ENCODE assay signal across 13 mouse cellular contexts in genomic region chr4:152100541-152100940, GRCm38 (mm10). TPM values are rescaled to one million over a fixed set of nuclear protein-coding genes. Genes with fewer than 3 reads are reported as not detected.
DNase-seq lines count a peak whose midpoint lies in the region; ATAC-seq and TF ChIP-seq lines count a peak whose summit lies in the region.
"Had no signal": no experiment of that assay in that cellular context is flagged by ENCODE, and none has a peak within 500 bp of the region (broad histone marks: within the 10 kb centered on the region; RNA-seq: fewer than 3 reads in every experiment).

No protein-coding gene starts in this region.

- TF ChIP-seq POLR2A in thymus, adult 2 months (IDR thresholded peaks at IDR 0.05; ENCODE audit: control insufficient read depth, extremely low read depth, insufficient read depth, low read length, poor library complexity): no peak

- no peak for TF ChIP-seq EP300 in stomach, postnatal 0 days (optimal IDR thresholded peaks at IDR 0.05)

- no peak for ATAC-seq in kidney, embryonic 15.5 days (replicated peaks; ENCODE audit: low FRiP score)
- ATAC-seq in stomach, embryonic 15.5 days (ENCODE audit: insufficient read depth, low FRiP score, low read depth): no peak
- ATAC-seq in stomach, postnatal 0 days (ENCODE audit: low FRiP score, low TSS enrichment): no peak
- ATAC-seq in intestine, embryonic 16.5 days: no peak
- no peak for ATAC-seq in inflammation-experienced regulatory T-cells, adult 6 months

- H3K9me3 ChIP-seq in kidney, embryonic 15.5 days (replicated peaks): no peaks in the 10 kb centered on the region
- H3K9me3 ChIP-seq in stomach, embryonic 15.5 days: no peaks in the 10 kb centered on the region
- no peaks in the 10 kb centered on the region for H3K9me3 ChIP-seq in stomach, postnatal 0 days (ENCODE audit: control insufficient read depth, low read length)
- no peaks in the 10 kb centered on the region for H3K9me3 ChIP-seq in intestine, embryonic 16.5 days (ENCODE audit: control insufficient read depth, low read length)
- H3K9me3 ChIP-seq: forebrain, embryonic 10.5 days; hindbrain, embryonic 12.5 days had no signal

- no peaks in the 10 kb centered on the region for H3K27me3 ChIP-seq in kidney, embryonic 15.5 days
- H3K27me3 ChIP-seq in stomach, embryonic 15.5 days (replicated peaks): no peaks in the 10 kb centered on the region
- H3K27me3 ChIP-seq in stomach, postnatal 0 days (ENCODE audit: control insufficient read depth, insufficient read depth, low read length): no peaks in the 10 kb centered on the region
- H3K27me3 ChIP-seq in intestine, embryonic 16.5 days (replicated peaks; ENCODE audit: control insufficient read depth, insufficient read depth, low read length): no peaks in the 10 kb centered on the region
- no peaks in the 10 kb centered on the region for H3K27me3 ChIP-seq in thymus, adult 2 months (ENCODE audit: control insufficient read depth, insufficient read depth, low read length)
- H3K27me3 ChIP-seq: hindbrain, embryonic 12.5 days had no signal

- peak overlapping the region; percentile 77 for H3K27ac ChIP-seq in kidney, embryonic 15.5 days
- peak overlapping the region; percentile 58; the same call in 1 of the 2 replicates for H3K27ac ChIP-seq in stomach, embryonic 15.5 days
- H3K27ac ChIP-seq in stomach, postnatal 0 days (replicated peaks): no peak overlapping the region
- 0 out of 2 replicates have a peak overlapping the region, but pooled peaks have one; percentile 24 for H3K27ac ChIP-seq in intestine, embryonic 16.5 days (ENCODE audit: low read length)
- no peak overlapping the region for H3K27ac ChIP-seq in thymus, adult 2 months (ENCODE audit: control insufficient read depth, insufficient read depth, low read length)
- H3K27ac ChIP-seq: forebrain, embryonic 10.5 days; hindbrain, embryonic 12.5 days had no signal

- peaks cover 67% of the 10 kb centered on the region for H3K4me1 ChIP-seq in kidney, embryonic 15.5 days
- H3K4me1 ChIP-seq in stomach, embryonic 15.5 days: peaks cover 21% of the 10 kb centered on the region
- no peaks in the 10 kb centered on the region; the same call in 1 of the 2 replicates for H3K4me1 ChIP-seq in stomach, postnatal 0 days (replicated peaks; ENCODE audit: control insufficient read depth, insufficient read depth)
- peaks cover 5% of the 10 kb centered on the region; the same call in 1 of the 2 replicates for H3K4me1 ChIP-seq in intestine, embryonic 16.5 days (ENCODE audit: control insufficient read depth, insufficient read depth, low read length)
- peaks cover 17% of the 10 kb centered on the region for H3K4me1 ChIP-seq in thymus, adult 2 months (replicated peaks; ENCODE audit: control insufficient read depth, insufficient read depth, low read length)

- WGBS in kidney, embryonic 15.5 days: 56% methylated on average over 11 of the region's 11 CpGs
- WGBS in stomach, embryonic 15.5 days: 71% methylated on average over 11 of the region's 11 CpGs
- WGBS in stomach, postnatal 0 days: 72% methylated on average over 11 of the region's 11 CpGs
- 69% methylated on average over 11 of the region's 11 CpGs for WGBS in intestine, embryonic 16.5 days
- WGBS in thymus, adult 2 months: 85% methylated on average over 11 of the region's 11 CpGs

- H3K4me3 ChIP-seq in kidney, embryonic 15.5 days (replicated peaks): no peak overlapping the region
- no peak overlapping the region for H3K4me3 ChIP-seq in stomach, embryonic 15.5 days (replicated peaks)
- H3K4me3 ChIP-seq in stomach, postnatal 0 days (ENCODE audit: low read depth, low read length): no peak overlapping the region
- H3K4me3 ChIP-seq in intestine, embryonic 16.5 days (ENCODE audit: low read length): no peak overlapping the region
- H3K4me3 ChIP-seq in thymus, adult 2 months (ENCODE audit: control insufficient read depth, insufficient read depth, low read length): no peak overlapping the region
- H3K4me3 ChIP-seq: forebrain, embryonic 10.5 days; hindbrain, embryonic 12.5 days had no signal

- no peak for TF ChIP-seq CTCF in stomach, postnatal 0 days (IDR thresholded peaks at IDR 0.05; ENCODE audit: low read depth)
- TF ChIP-seq CTCF in thymus, adult 2 months (IDR thresholded peaks at IDR 0.05; ENCODE audit: borderline replicate concordance, control insufficient read depth, extremely low read depth, insufficient read depth, low read length, poor library complexity): no peak

- no peak overlapping the region for H3K9ac ChIP-seq in kidney, embryonic 15.5 days
- H3K9ac ChIP-seq in stomach, embryonic 15.5 days: no peak overlapping the region
- H3K9ac ChIP-seq in stomach, postnatal 0 days (ENCODE audit: low read length): no peak overlapping the region
- no peak overlapping the region for H3K9ac ChIP-seq in intestine, embryonic 16.5 days (ENCODE audit: low read depth, low read length)
- H3K9ac ChIP-seq: hindbrain, embryonic 12.5 days had no signal

- 0 out of 2 replicates have a peak overlapping the region, but pooled peaks have one; percentile 7 for H3K4me2 ChIP-seq in kidney, embryonic 15.5 days
- no peak overlapping the region for H3K4me2 ChIP-seq in stomach, embryonic 15.5 days
- no peak overlapping the region for H3K4me2 ChIP-seq in stomach, postnatal 0 days (replicated peaks; ENCODE audit: low read depth)
- H3K4me2 ChIP-seq in intestine, embryonic 16.5 days (ENCODE audit: low read depth, low read length): no peak overlapping the region
- H3K4me2 ChIP-seq: hindbrain, embryonic 12.5 days had no signal

- peaks cover 35% of the 10 kb centered on the region for H3K36me3 ChIP-seq in kidney, embryonic 15.5 days
- H3K36me3 ChIP-seq in stomach, embryonic 15.5 days: peaks cover 12% of the 10 kb centered on the region; the same call in 1 of the 2 replicates
- H3K36me3 ChIP-seq in stomach, postnatal 0 days (ENCODE audit: control insufficient read depth, insufficient read depth, low read length): peaks cover 13% of the 10 kb centered on the region; the same call in 1 of the 2 replicates
- H3K36me3 ChIP-seq in intestine, embryonic 16.5 days (ENCODE audit: control insufficient read depth, insufficient read depth, low read length): no peaks in the 10 kb centered on the region
- H3K36me3 ChIP-seq in thymus, adult 2 months (ENCODE audit: control insufficient read depth, insufficient read depth, low read length): no peaks in the 10 kb centered on the region

- DNase-seq in kidney, postnatal 4 days: no peak
- no peak for DNase-seq in stomach, postnatal 0 days (ENCODE audit: low spot score)
- DNase-seq in thymus, adult 2 months: no peak
- DNase-seq: adrenal gland, postnatal 10 days; cerebellum, adult 18-20 months; lung, postnatal 14 days; spleen, adult 18-20 months had no signal

RNA-seq across cellular contexts. Expression of gene Tnfrsf25, which starts 15.2 kb away (rescaled TPM):
- polyA plus RNA-seq in kidney, embryonic 15.5 days (2015; fragmentation: Nextera tagmentation; extraction: Ambion mirVana): 1.5 and 2.4 TPM in 2 replicates
- 0.84 and 1.4 TPM in 2 replicates for polyA plus RNA-seq in stomach, embryonic 15.5 days (2015; fragmentation: Nextera tagmentation; extraction: Ambion mirVana)
- 0.49 and 0.96 TPM in 2 replicates for polyA plus RNA-seq in stomach, postnatal 0 days (2015; fragmentation: Nextera tagmentation; extraction: Ambion mirVana)
- 1.8 and 2.4 TPM in 2 replicates for polyA plus RNA-seq in intestine, embryonic 16.5 days (2015; fragmentation: Nextera tagmentation; extraction: Ambion mirVana)
- polyA plus RNA-seq in inflammation-experienced regulatory T-cells, adult 6 months (2017; shearing (Covaris generic)): 100 to 1,000 TPM; 125 to 133 (median 127) TPM
- polyA plus RNA-seq in thymus, adult 2 months (2012; rRNA removed): 19.9 and 20.6 TPM in 2 replicates

RNA-seq across cellular contexts. Expression of gene Plekhg5, which starts 28.2 kb away (rescaled TPM):
- polyA plus RNA-seq in kidney, embryonic 15.5 days (2015; fragmentation: Nextera tagmentation; extraction: Ambion mirVana): 19.8 and 20.9 TPM in 2 replicates
- 11.9 and 13.2 TPM in 2 replicates for polyA plus RNA-seq in stomach, embryonic 15.5 days (2015; fragmentation: Nextera tagmentation; extraction: Ambion mirVana)
- polyA plus RNA-seq in stomach, postnatal 0 days (2015; fragmentation: Nextera tagmentation; extraction: Ambion mirVana): 6.4 and 7.5 TPM in 2 replicates
- 14.2 and 17.0 TPM in 2 replicates for polyA plus RNA-seq in intestine, embryonic 16.5 days (2015; fragmentation: Nextera tagmentation; extraction: Ambion mirVana)
- polyA plus RNA-seq in inflammation-experienced regulatory T-cells, adult 6 months (2017; shearing (Covaris generic)): 1 to 10 TPM; 2.5 to 3.7 (median 2.9) TPM
- polyA plus RNA-seq in thymus, adult 2 months (2012; rRNA removed): 21.5 and 22.0 TPM in 2 replicates

RNA-seq across cellular contexts. Expression of gene Espn, which starts 51.6 kb away (rescaled TPM):
- 25.5 and 28.1 TPM in 2 replicates for polyA plus RNA-seq in kidney, embryonic 15.5 days (2015; fragmentation: Nextera tagmentation; extraction: Ambion mirVana)
- polyA plus RNA-seq in stomach, embryonic 15.5 days (2015; fragmentation: Nextera tagmentation; extraction: Ambion mirVana): 15.9 and 19.2 TPM in 2 replicates
- polyA plus RNA-seq in stomach, postnatal 0 days (2015; fragmentation: Nextera tagmentation; extraction: Ambion mirVana): 13.8 and 14.4 TPM in 2 replicates
- polyA plus RNA-seq in intestine, embryonic 16.5 days (2015; fragmentation: Nextera tagmentation; extraction: Ambion mirVana): 31.6 and 39.5 TPM in 2 replicates
- polyA plus RNA-seq in inflammation-experienced regulatory T-cells, adult 6 months (2017; shearing (Covaris generic)): 10 to 100 TPM in 1 of 3 experiments, 1 to 10 TPM in 2; 6.0 to 13.1 (median 9.7) TPM
- polyA plus RNA-seq in thymus, adult 2 months (2012; rRNA removed): 5.7 and 6.5 TPM in 2 replicates

RNA-seq across cellular contexts. Expression of gene Hes2, which starts 58.1 kb away (rescaled TPM):
- polyA plus RNA-seq in kidney, embryonic 15.5 days (2015; fragmentation: Nextera tagmentation; extraction: Ambion mirVana): 0.08 and 0.17 TPM in 2 replicates
- polyA plus RNA-seq in stomach, embryonic 15.5 days (2015; fragmentation: Nextera tagmentation; extraction: Ambion mirVana): 0.43 and 0.44 TPM in 2 replicates
- polyA plus RNA-seq in stomach, postnatal 0 days (2015; fragmentation: Nextera tagmentation; extraction: Ambion mirVana): 0.52 and 0.87 TPM in 2 replicates
- polyA plus RNA-seq in intestine, embryonic 16.5 days (2015; fragmentation: Nextera tagmentation; extraction: Ambion mirVana): 0.68 and 0.98 TPM in 2 replicates
- not detected for polyA plus RNA-seq in inflammation-experienced regulatory T-cells, adult 6 months (2017; shearing (Covaris generic))
- polyA plus RNA-seq in thymus, adult 2 months (2012; rRNA removed): 0.07 and 0.20 TPM in 2 replicates
- polyA plus RNA-seq: forebrain, embryonic 10.5 days had no signal

Comparison
In these comparisons a context has a peak if more than half of its experiments do, and no peak if none do; other contexts are left out.
1. H3K27ac ChIP-seq: peak in kidney, embryonic 15.5 days (single experiment), stomach, embryonic 15.5 days (single experiment) and intestine, embryonic 16.5 days (single experiment); none in stomach, postnatal 0 days (single experiment) and thymus, adult 2 months (single experiment).